Mouse (Mus musculus) limb, embryonic 10.5 days (tissue): ENCODE data around the gene Rhobtb3. TPM values are rescaled to one million over a fixed set of nuclear protein-coding genes. Genes with fewer than 3 reads are reported as not detected.

Experiments
- DNase-seq: peaks from one replicate; pipeline ENCODE4 v3.0.0-alpha.2; 2017; ENCODE audit warnings: low spot score
- H3K27ac ChIP-seq: fragments of 300-500 bp; sonication (generic); 2 replicates; pipeline ENCODE4 v1.5.1; 2016; ENCODE audit warnings: mild to moderate bottlenecking
- H3K27me3 ChIP-seq: fragments of 300-500 bp; sonication (generic); 2 replicates; pipeline ENCODE4 v1.6.1; 2016; ENCODE audit warnings: low read depth, mild to moderate bottlenecking; ENCODE audit not compliant: poor library complexity, severe bottlenecking
- H3K36me3 ChIP-seq: fragments of 300-500 bp; sonication (generic); 2 replicates; pipeline ENCODE4 v1.6.1; 2016; ENCODE audit warnings: mild to moderate bottlenecking, moderate library complexity
- H3K4me1 ChIP-seq: fragments of 300-500 bp; sonication (generic); 2 replicates; pipeline ENCODE4 v1.6.1; 2016
- H3K4me3 ChIP-seq: fragments of 300-500 bp; sonication (generic); 2 replicates; pipeline ENCODE4 v1.5.1; 2016; ENCODE audit warnings: mild to moderate bottlenecking, moderate library complexity
- H3K9me3 ChIP-seq: fragments of 300-500 bp; sonication (generic); replicated peaks from 2 replicates; pipeline ENCODE4 v1.6.1; 2016; ENCODE audit warnings: mild to moderate bottlenecking
- WGBS: fragments of 180-500 bp; shearing (Covaris S2); methylation state at CpG from one replicate; pipeline ENCODE4 v1.1.7; 2016; 5-methylcytosine and 5-hydroxymethylcytosine counted together
- polyA plus RNA-seq: library from polyadenylated mRNA; unstranded; fragments of >200 nt; fragmentation: Nextera tagmentation; extraction: Ambion mirVana; gene quantifications from 2 replicates; pipeline ENCODE4 v1.2.1, GENCODE M21; 2016

Rhobtb3 gene
- 60.3 and 66.4 TPM in 2 replicates for polyA plus RNA-seq

- Histone ChIP-seq H3K4me3 (peak within 1 kb of the TSS; percentile 91), H3K36me3 (peaks cover 31% of the 10 kb centered on the region), H3K4me1 (peaks cover 18% of the 10 kb centered on the region), H3K27me3 (no peaks in the 10 kb centered on the region), H3K27ac (peak within 1 kb of the TSS; percentile 100), H3K9me3 (no peaks in the 10 kb centered on the region)
- WGBS: under 1% methylated on average over 102 of the region's 110 CpGs
- peak; percentile 98 for DNase-seq
These were observed at the start of gene Rhobtb3 for GRCm38 (mm10) chr13:75943189-75944043. Rhobtb3 (minus strand) TSS chr13:75943925.

- no peaks in the 10 kb centered on the region for H3K27me3 ChIP-seq
- no peak overlapping the region for H3K4me3 ChIP-seq
- WGBS: 42% methylated on average over 9 of the region's 9 CpGs
- 0 out of 2 replicates have a peak, but pooled peaks cover 3% of the 10 kb centered on the region for H3K36me3 ChIP-seq
- H3K9me3 ChIP-seq: no peaks in the 10 kb centered on the region
- peaks cover 12% of the 10 kb centered on the region; the same call in 1 of the 2 replicates for H3K4me1 ChIP-seq
- DNase-seq: no peak
- peak overlapping the region; percentile 72; the same call in 1 of the 2 replicates for H3K27ac ChIP-seq
These were observed 48.7 kb upstream of the Rhobtb3 start for GRCm38 (mm10) chr13:75992169-75993028.

GRCm38 (mm10) chr13:75988096-75988495 lies 44.4 kb upstream of the Rhobtb3 start:
- no peaks in the 10 kb centered on the region for H3K36me3 ChIP-seq
- H3K27me3 ChIP-seq: no peaks in the 10 kb centered on the region
- no peak overlapping the region for H3K4me3 ChIP-seq
- 0 out of 2 replicates have a peak, but pooled peaks cover 9% of the 10 kb centered on the region for H3K4me1 ChIP-seq
- DNase-seq: no peak
- WGBS: 85% methylated on average over 1 of the region's 1 CpGs
- H3K27ac ChIP-seq: no peak overlapping the region
- H3K9me3 ChIP-seq: no peaks in the 10 kb centered on the region

GRCm38 (mm10) chr13:75981901-75982300 lies 38.2 kb upstream of the Rhobtb3 start:
- DNase-seq: no peak
- H3K36me3 ChIP-seq: no peaks in the 10 kb centered on the region
- H3K9me3 ChIP-seq: no peaks in the 10 kb centered on the region

GRCm38 (mm10) chr13:75976649-75977048 lies 32.9 kb upstream of the Rhobtb3 start:
- H3K36me3 ChIP-seq: no peaks in the 10 kb centered on the region
- H3K4me3 ChIP-seq: no peak overlapping the region
- H3K27ac ChIP-seq: no peak overlapping the region
- H3K27me3 ChIP-seq: no peaks in the 10 kb centered on the region
- DNase-seq: no peak
- H3K9me3 ChIP-seq: no peaks in the 10 kb centered on the region
- 87% methylated on average over 2 of the region's 2 CpGs for WGBS
- H3K4me1 ChIP-seq: no peaks in the 10 kb centered on the region

More at GRCm38 (mm10) chr13:75981901-75982300, 38.2 kb upstream of the Rhobtb3 start:
- no peak overlapping the region for H3K27ac ChIP-seq
- no peaks in the 10 kb centered on the region for H3K4me1 ChIP-seq
- H3K4me3 ChIP-seq: no peak overlapping the region
- no peaks in the 10 kb centered on the region for H3K27me3 ChIP-seq

- H3K4me1 ChIP-seq: no peaks in the 10 kb centered on the region
- WGBS: 95% methylated on average over 2 of the region's 2 CpGs
- no peaks in the 10 kb centered on the region for H3K9me3 ChIP-seq
- H3K27ac ChIP-seq: no peak overlapping the region
- no peaks in the 10 kb centered on the region for H3K27me3 ChIP-seq
- H3K36me3 ChIP-seq: no peaks in the 10 kb centered on the region
- no peak for DNase-seq
- no peak overlapping the region for H3K4me3 ChIP-seq
These were observed 32.5 kb upstream of the Rhobtb3 start for GRCm38 (mm10) chr13:75976218-75976617.

- H3K4me3 ChIP-seq: no peak overlapping the region
- H3K27ac ChIP-seq: no peak overlapping the region
- WGBS: 91% methylated on average over 1 of the region's 1 CpGs
- H3K36me3 ChIP-seq: no peaks in the 10 kb centered on the region
- no peaks in the 10 kb centered on the region for H3K9me3 ChIP-seq
- no peaks in the 10 kb centered on the region for H3K4me1 ChIP-seq
- H3K27me3 ChIP-seq: no peaks in the 10 kb centered on the region
- DNase-seq: no peak
These were observed 31.9 kb upstream of the Rhobtb3 start for GRCm38 (mm10) chr13:75975629-75976028.

- no peaks in the 10 kb centered on the region for H3K36me3 ChIP-seq
- H3K9me3 ChIP-seq: no peaks in the 10 kb centered on the region
- no peaks in the 10 kb centered on the region for H3K27me3 ChIP-seq
- no peak for DNase-seq
- no peak overlapping the region for H3K4me3 ChIP-seq
- no peak overlapping the region for H3K27ac ChIP-seq
- WGBS: 93% methylated on average over 2 of the region's 2 CpGs
- H3K4me1 ChIP-seq: no peaks in the 10 kb centered on the region
These were observed 30.8 kb upstream of the Rhobtb3 start for GRCm38 (mm10) chr13:75974481-75974880.

GRCm38 (mm10) chr13:75966850-75967249 lies 23.1 kb upstream of the Rhobtb3 start, which contains the start of gene Spata9:
Spata9 (plus strand) TSS chr13:75967150.
- 82% methylated on average over 1 of the region's 1 CpGs for WGBS
- Histone ChIP-seq H3K36me3 (no peaks in the 10 kb centered on the region), H3K9me3 (no peaks in the 10 kb centered on the region)

GRCm38 (mm10) chr13:75955357-75955992 lies 11.8 kb upstream of the Rhobtb3 start:
- DNase-seq: no peak
- no peaks in the 10 kb centered on the region for H3K9me3 ChIP-seq
- no peak overlapping the region for H3K4me3 ChIP-seq
- H3K36me3 ChIP-seq: no peaks in the 10 kb centered on the region
- H3K27ac ChIP-seq: no peak overlapping the region
- no peaks in the 10 kb centered on the region for H3K27me3 ChIP-seq
- H3K4me1 ChIP-seq: peaks cover 4% of the 10 kb centered on the region

More at GRCm38 (mm10) chr13:75966850-75967249, 23.1 kb upstream of the Rhobtb3 start, which contains the start of gene Spata9:
- DNase-seq: no peak
- Histone ChIP-seq H3K4me1 (no peaks in the 10 kb centered on the region), H3K27ac (no peak within 1 kb of the TSS), H3K4me3 (no peak within 1 kb of the TSS), H3K27me3 (no peaks in the 10 kb centered on the region)

- Histone ChIP-seq H3K4me1 (peaks cover 10% of the 10 kb centered on the region), H3K9me3 (no peaks in the 10 kb centered on the region), H3K27ac (no peak overlapping the region), H3K36me3 (no peaks in the 10 kb centered on the region), H3K4me3 (no peak overlapping the region), H3K27me3 (no peaks in the 10 kb centered on the region)
- 71% methylated on average over 1 of the region's 1 CpGs for WGBS
- DNase-seq: no peak
These were observed 6.6 kb upstream of the Rhobtb3 start for GRCm38 (mm10) chr13:75950295-75950694.

- Histone ChIP-seq H3K4me3 (peak overlapping the region; percentile 91), H3K27ac (peak overlapping the region; percentile 100), H3K4me1 (peaks cover 18% of the 10 kb centered on the region), H3K9me3 (no peaks in the 10 kb centered on the region), H3K36me3 (peaks cover 23% of the 10 kb centered on the region), H3K27me3 (no peaks in the 10 kb centered on the region)
- DNase-seq: no peak
- 6% methylated on average over 7 of the region's 7 CpGs for WGBS
These were observed 507 bp upstream of the Rhobtb3 start for GRCm38 (mm10) chr13:75944044-75944820.
